Mouse (Mus musculus) midbrain, embryonic 14.5 days (tissue): Measurements from ENCODE around the gene Flad1. TPM values are rescaled to one million over a fixed set of nuclear protein-coding genes. Genes with fewer than 3 reads are reported as not detected.

Experiments
- ATAC-seq: fragments of 200-750 bp; cut with Nextera tagmentation; 2 replicates; pipeline ENCODE4 v1.8.0; 2017; ENCODE audit warnings: moderate number of reproducible peaks, moderate library complexity; ENCODE audit not compliant: low FRiP score, low TSS enrichment
- DNase-seq: peaks from one replicate; pipeline ENCODE4 v3.0.0-alpha.2; 2015
- H3K27ac ChIP-seq: fragments of 300-500 bp; sonication (generic); replicated peaks from 2 replicates; pipeline ENCODE4 v1.5.1; 2014; ENCODE audit warnings: mild to moderate bottlenecking, low read depth, low read length, moderate library complexity
- H3K27me3 ChIP-seq: fragments of 300-500 bp; sonication (generic); 2 replicates; pipeline ENCODE4 v1.6.1; 2014; ENCODE audit warnings: low read length, control low read depth, mixed read lengths; ENCODE audit not compliant: control insufficient read depth, insufficient read depth
- H3K36me3 ChIP-seq: fragments of 300-500 bp; sonication (generic); 2 replicates; pipeline ENCODE4 v1.6.1; 2014; ENCODE audit warnings: low read length, control low read depth; ENCODE audit not compliant: control insufficient read depth, insufficient read depth
- H3K4me1 ChIP-seq: fragments of 300-500 bp; sonication (generic); 2 replicates; pipeline ENCODE4 v1.6.1; 2014; ENCODE audit warnings: mild to moderate bottlenecking, antibody characterized with exemption, low read length, control low read depth; ENCODE audit not compliant: control insufficient read depth, insufficient read depth
- H3K4me2 ChIP-seq: fragments of 300-500 bp; sonication (generic); 2 replicates; pipeline ENCODE4 v1.6.1; 2014; ENCODE audit warnings: mild to moderate bottlenecking, low read length, moderate library complexity
- H3K4me3 ChIP-seq: fragments of 300-500 bp; sonication (generic); replicated peaks from 2 replicates; pipeline ENCODE4 v1.5.1; 2014; ENCODE audit warnings: low read depth, low read length
- H3K9ac ChIP-seq: fragments of 300-500 bp; sonication (generic); replicated peaks from 2 replicates; pipeline ENCODE4 v1.6.1; 2014; ENCODE audit warnings: mild to moderate bottlenecking, low read length, moderate library complexity
- H3K9me3 ChIP-seq: fragments of 300-500 bp; sonication (generic); 2 replicates; pipeline ENCODE4 v1.6.1; 2016; ENCODE audit warnings: low read length, control low read depth, mixed read lengths; ENCODE audit not compliant: control insufficient read depth
- WGBS: fragments of 180-500 bp; shearing (Covaris S2); extraction: QIAGEN DNeasy Blood & Tissue Kit; methylation state at CpG from one replicate; pipeline ENCODE4 v1.1.7; 2014; 5-methylcytosine and 5-hydroxymethylcytosine counted together
- polyA plus RNA-seq: library from polyadenylated mRNA; unstranded; fragments of >200 nt; fragmentation: Nextera tagmentation; extraction: Ambion mirVana; gene quantifications from 2 replicates; pipeline ENCODE4 v1.2.1, GENCODE M21; 2014

The Flad1 gene
- polyA plus RNA-seq, 1 experiment from 2014 or later = 34.9 TPM

- H3K27ac ChIP-seq = no peak overlapping the region
- DNase-seq (no peak), ATAC-seq (no peak)
- 93% methylated on average over 8 of the region's 8 CpGs for WGBS
- peaks cover 6% of the 10 kb centered on the region for H3K36me3 ChIP-seq
- H3K4me2 ChIP-seq = 0 out of 2 replicates have a peak overlapping the region, but pooled peaks have one; percentile 4
- H3K4me1 ChIP-seq = peaks cover 16% of the 10 kb centered on the region
- no peaks in the 10 kb centered on the region for H3K27me3 ChIP-seq
- H3K4me3 ChIP-seq = no peak overlapping the region
- no peaks in the 10 kb centered on the region for H3K9me3 ChIP-seq
- H3K9ac ChIP-seq = no peak overlapping the region
Observed at GRCm38 (mm10) chr3:89416158-89416557, 4.5 kb upstream of the Flad1 start.

- 82% methylated on average over 10 of the region's 10 CpGs for WGBS
- peaks cover 11% of the 10 kb centered on the region for H3K36me3 ChIP-seq
- peak overlapping the region; percentile 68 for H3K27ac ChIP-seq
- peak overlapping the region; percentile 55 for H3K9ac ChIP-seq
- no peak for ATAC-seq
- no peaks in the 10 kb centered on the region for H3K27me3 ChIP-seq
- DNase-seq = no peak
- peak overlapping the region; percentile 40 for H3K4me3 ChIP-seq
- H3K4me2 ChIP-seq = peak overlapping the region; percentile 83
- no peaks in the 10 kb centered on the region for H3K9me3 ChIP-seq
- peaks cover 7% of the 10 kb centered on the region for H3K4me1 ChIP-seq
Observed at GRCm38 (mm10) chr3:89410864-89411263, 806 bp downstream of the Flad1 start.

GRCm38 (mm10) chr3:89409701-89410100 is 2.0 kb downstream of the Flad1 start:
- Histone ChIP-seq H3K36me3 (peaks cover 16% of the 10 kb centered on the region), H3K9ac (no peak overlapping the region), H3K27ac (no peak overlapping the region), H3K27me3 (no peaks in the 10 kb centered on the region), H3K9me3 (no peaks in the 10 kb centered on the region), H3K4me3 (no peak overlapping the region), H3K4me2 (no peak overlapping the region), H3K4me1 (peaks cover 7% of the 10 kb centered on the region)
- ATAC-seq (no peak), DNase-seq (no peak)
- 98% methylated on average over 3 of the region's 3 CpGs for WGBS

- Histone ChIP-seq H3K4me1 (peaks cover 7% of the 10 kb centered on the region), H3K9me3 (no peaks in the 10 kb centered on the region), H3K27ac (no peak overlapping the region), H3K27me3 (no peaks in the 10 kb centered on the region), H3K4me3 (no peak overlapping the region), H3K9ac (no peak overlapping the region), H3K36me3 (peaks cover 27% of the 10 kb centered on the region), H3K4me2 (no peak overlapping the region)
- no peak for ATAC-seq
- 63% methylated on average over 16 of the region's 16 CpGs for WGBS
- no peak for DNase-seq
Observed at GRCm38 (mm10) chr3:89408448-89408847, 3.2 kb downstream of the Flad1 start.

- no peaks in the 10 kb centered on the region for H3K27me3 ChIP-seq
Observed at GRCm38 (mm10) chr3:89406887-89407286, 4.8 kb downstream of the Flad1 start.

GRCm38 (mm10) chr3:89402693-89403092 is 9.0 kb downstream of the Flad1 start, which contains the start of gene Lenep:
TSS of gene Lenep (minus strand) at chr3:89402793.
- H3K4me1 ChIP-seq = no peaks in the 10 kb centered on the region
- H3K27ac ChIP-seq = no peak within 1 kb of the TSS
- no peaks in the 10 kb centered on the region for H3K27me3 ChIP-seq
- no peak within 1 kb of the TSS for H3K4me2 ChIP-seq
- H3K36me3 ChIP-seq = peaks cover 47% of the 10 kb centered on the region
- ATAC-seq (no peak), DNase-seq (no peak)
- H3K9ac ChIP-seq = no peak within 1 kb of the TSS
- WGBS = 71% methylated on average over 5 of the region's 5 CpGs
- H3K9me3 ChIP-seq = no peaks in the 10 kb centered on the region
- H3K4me3 ChIP-seq = no peak within 1 kb of the TSS

More at GRCm38 (mm10) chr3:89406887-89407286, 4.8 kb downstream of the Flad1 start:
- Histone ChIP-seq H3K36me3 (peaks cover 42% of the 10 kb centered on the region), H3K9ac (no peak overlapping the region), H3K4me2 (no peak overlapping the region), H3K27ac (no peak overlapping the region), H3K4me3 (no peak overlapping the region), H3K4me1 (peaks cover 7% of the 10 kb centered on the region), H3K9me3 (no peaks in the 10 kb centered on the region)
- WGBS = 96% methylated on average over 6 of the region's 6 CpGs
- ATAC-seq (no peak), DNase-seq (no peak)

GRCm38 (mm10) chr3:89401329-89401728 is 10.3 kb downstream of the Flad1 start:
- H3K9me3 ChIP-seq = no peaks in the 10 kb centered on the region
- no peak for ATAC-seq
- peaks cover under 1% of the 10 kb centered on the region for H3K4me1 ChIP-seq
- no peak overlapping the region for H3K9ac ChIP-seq
- no peak overlapping the region for H3K4me3 ChIP-seq
- 93% methylated on average over 7 of the region's 7 CpGs for WGBS
- no peak overlapping the region for H3K27ac ChIP-seq
- no peaks in the 10 kb centered on the region for H3K27me3 ChIP-seq
- no peak overlapping the region for H3K4me2 ChIP-seq
- peaks cover 44% of the 10 kb centered on the region for H3K36me3 ChIP-seq
- DNase-seq = no peak

- ATAC-seq (no peak), DNase-seq (no peak)
- 0% methylated on average over 4 of the region's 4 CpGs for WGBS
- Histone ChIP-seq H3K4me3 (peak overlapping the region; percentile 37; the same call in 1 of the 2 replicates), H3K9ac (no peak overlapping the region), H3K4me1 (peaks cover 35% of the 10 kb centered on the region), H3K27ac (no peak overlapping the region), H3K4me2 (peak overlapping the region; percentile 100), H3K9me3 (no peaks in the 10 kb centered on the region), H3K27me3 (peaks cover 15% of the 10 kb centered on the region; the same call in 1 of the 2 replicates), H3K36me3 (peaks cover 7% of the 10 kb centered on the region)
Observed at GRCm38 (mm10) chr3:89396654-89397005, 15.0 kb downstream of the Flad1 start.

GRCm38 (mm10) chr3:89395806-89396653 is 15.6 kb downstream of the Flad1 start:
- peaks cover 15% of the 10 kb centered on the region; the same call in 1 of the 2 replicates for H3K27me3 ChIP-seq
- no peak overlapping the region for H3K27ac ChIP-seq
- H3K4me2 ChIP-seq = peak overlapping the region; percentile 100
- peak overlapping the region; percentile 37 for H3K4me3 ChIP-seq
- H3K9ac ChIP-seq = no peak overlapping the region; the same call in 1 of the 2 replicates
- DNase-seq (peak; percentile 86), ATAC-seq (no peak)
- no peaks in the 10 kb centered on the region for H3K9me3 ChIP-seq
- H3K4me1 ChIP-seq = peaks cover 41% of the 10 kb centered on the region
- H3K36me3 ChIP-seq = peaks cover 1% of the 10 kb centered on the region; the same call in 1 of the 2 replicates
- WGBS = under 1% methylated on average over 44 of the region's 44 CpGs
